Mouse (Mus musculus) hindbrain, embryonic 14.5 days (tissue): Measurements from ENCODE around the gene Fat3. TPM values are rescaled to one million over a fixed set of nuclear protein-coding genes. Genes with fewer than 3 reads are reported as not detected.

ENCODE experiments used
- ATAC-seq: fragments of 200-750 bp; cut with Nextera tagmentation; 2 replicates; pipeline ENCODE4 v1.8.0; 2017; ENCODE audit warnings: moderate number of reproducible peaks, mild to moderate bottlenecking, moderate TSS enrichment, moderate library complexity; ENCODE audit not compliant: low FRiP score
- DNase-seq: peaks from one replicate; pipeline ENCODE4 v3.0.0-alpha.2; 2015; ENCODE audit warnings: low spot score
- H3K27ac ChIP-seq: fragments of 300-500 bp; sonication (generic); 2 replicates; pipeline ENCODE4 v1.5.1; 2014; ENCODE audit warnings: mild to moderate bottlenecking, moderate library complexity
- H3K27me3 ChIP-seq: fragments of 300-500 bp; sonication (generic); 2 replicates; pipeline ENCODE4 v1.6.1; 2014; ENCODE audit warnings: mild to moderate bottlenecking, low read length, mixed read lengths; ENCODE audit not compliant: control insufficient read depth, insufficient read depth
- H3K36me3 ChIP-seq: fragments of 300-500 bp; sonication (generic); replicated peaks from 2 replicates; pipeline ENCODE4 v1.6.1; 2014; ENCODE audit not compliant: control insufficient read depth, insufficient read depth
- H3K4me1 ChIP-seq: fragments of 300-500 bp; sonication (generic); replicated peaks from 2 replicates; pipeline ENCODE4 v1.6.1; 2014; ENCODE audit warnings: antibody characterized with exemption, low read length, mixed read lengths; ENCODE audit not compliant: control insufficient read depth, insufficient read depth
- H3K4me2 ChIP-seq: fragments of 300-500 bp; sonication (generic); replicated peaks from 2 replicates; pipeline ENCODE4 v1.6.1; 2014; ENCODE audit warnings: mild to moderate bottlenecking, moderate library complexity
- H3K4me3 ChIP-seq: fragments of 300-500 bp; sonication (generic); replicated peaks from 2 replicates; pipeline ENCODE4 v1.5.1; 2014; ENCODE audit warnings: mild to moderate bottlenecking, low read length
- H3K9ac ChIP-seq: fragments of 300-500 bp; sonication (generic); 2 replicates; pipeline ENCODE4 v1.6.1; 2014
- H3K9me3 ChIP-seq: fragments of 300-500 bp; sonication (generic); 2 replicates; pipeline ENCODE4 v1.6.1; 2016; ENCODE audit warnings: low read length; ENCODE audit not compliant: control insufficient read depth
- WGBS: fragments of 180-500 bp; shearing (Covaris S2); extraction: QIAGEN DNeasy Blood & Tissue Kit; methylation state at CpG from one replicate; pipeline ENCODE4 v1.1.7; 2014; 5-methylcytosine and 5-hydroxymethylcytosine counted together
- polyA plus RNA-seq: library from polyadenylated mRNA; unstranded; fragments of >200 nt; fragmentation: Nextera tagmentation; extraction: Ambion mirVana; gene quantifications from 2 replicates; pipeline ENCODE4 v1.2.1, GENCODE M21; 2014

The Fat3 gene
- polyA plus RNA-seq, 1 experiment from 2014 or later = 18.7 TPM

DNA sequence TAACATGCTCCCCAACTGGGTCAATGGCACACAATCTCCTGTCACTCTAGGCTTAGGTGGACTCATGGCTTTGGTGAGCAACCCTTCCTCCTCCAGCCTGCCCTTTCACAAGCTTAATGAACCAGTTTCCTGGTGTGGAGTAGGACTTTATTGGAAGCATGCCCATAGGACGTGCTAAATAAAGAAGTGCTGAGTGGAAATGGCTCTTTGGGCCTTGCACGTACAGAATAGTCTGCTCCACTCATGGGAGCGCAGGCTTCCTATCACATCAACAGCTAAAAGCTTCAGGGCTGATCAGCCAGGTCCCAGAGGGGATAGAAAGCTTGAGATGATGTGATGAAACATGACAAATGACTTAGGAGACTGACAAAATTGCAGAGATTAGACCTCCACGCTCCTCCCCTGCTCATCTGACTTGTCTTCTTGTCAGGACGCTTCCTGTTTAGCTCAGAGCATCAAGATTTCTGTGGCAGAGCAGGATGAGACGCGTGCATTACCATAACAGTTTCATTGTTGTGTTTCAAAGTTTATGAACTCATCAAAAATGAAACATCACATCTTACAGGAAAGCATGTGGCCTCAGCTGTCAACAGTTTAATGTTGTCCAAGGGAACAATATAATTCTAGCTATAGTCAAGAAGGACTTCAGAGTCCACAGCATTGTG is 386.1 kb downstream of the Fat3 start:
- H3K27ac ChIP-seq = no peak overlapping the region
- WGBS = 62% methylated on average over 7 of the region's 7 CpGs
- H3K9ac ChIP-seq = no peak overlapping the region
- no peaks in the 10 kb centered on the region for H3K36me3 ChIP-seq
- DNase-seq (no peak), ATAC-seq (no peak)
- H3K27me3 ChIP-seq = no peaks in the 10 kb centered on the region
- no peaks in the 10 kb centered on the region for H3K9me3 ChIP-seq
- no peak overlapping the region for H3K4me2 ChIP-seq
- no peak overlapping the region for H3K4me3 ChIP-seq
- H3K4me1 ChIP-seq = no peaks in the 10 kb centered on the region

GRCm38 (mm10) chr9:16113936-16114642 is 387.0 kb downstream of the Fat3 start:
- H3K4me1 ChIP-seq = no peaks in the 10 kb centered on the region

DNA sequence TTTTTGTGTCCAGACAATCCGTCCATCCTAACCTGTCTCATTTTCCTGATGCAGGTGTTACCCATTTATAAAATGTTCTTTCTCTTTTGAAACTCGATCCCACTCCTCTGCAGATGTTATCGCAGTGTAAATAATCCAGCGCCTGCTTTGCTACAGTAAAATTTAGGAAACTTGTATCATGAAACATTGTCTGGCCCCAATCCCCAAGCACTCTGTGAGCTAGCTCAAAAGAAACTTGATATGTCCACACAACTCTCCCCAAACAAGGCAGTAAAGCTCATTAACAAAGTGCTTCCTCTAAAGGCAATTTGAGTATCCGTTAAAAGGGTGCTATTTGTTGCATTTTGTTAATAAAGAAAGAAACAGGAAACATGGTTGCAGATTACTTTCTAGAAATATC is 393.2 kb downstream of the Fat3 start:
- Histone ChIP-seq H3K9me3 (no peaks in the 10 kb centered on the region), H3K4me2 (no peak overlapping the region), H3K36me3 (no peaks in the 10 kb centered on the region), H3K4me3 (no peak overlapping the region), H3K27me3 (no peaks in the 10 kb centered on the region), H3K4me1 (no peaks in the 10 kb centered on the region), H3K9ac (no peak overlapping the region), H3K27ac (no peak overlapping the region)
- ATAC-seq (no peak), DNase-seq (no peak)
- 86% methylated on average over 5 of the region's 5 CpGs for WGBS

More at GRCm38 (mm10) chr9:16113936-16114642, 387.0 kb downstream of the Fat3 start:
- DNase-seq (no peak), ATAC-seq (no peak)
- Histone ChIP-seq H3K4me3 (no peak overlapping the region), H3K9me3 (no peaks in the 10 kb centered on the region), H3K27me3 (no peaks in the 10 kb centered on the region), H3K36me3 (no peaks in the 10 kb centered on the region), H3K9ac (no peak overlapping the region), H3K27ac (no peak overlapping the region), H3K4me2 (no peak overlapping the region)
- WGBS = 87% methylated on average over 4 of the region's 4 CpGs

GRCm38 (mm10) chr9:16107386-16107785 is 393.7 kb downstream of the Fat3 start:
- H3K9ac ChIP-seq = no peak overlapping the region
- H3K4me2 ChIP-seq = no peak overlapping the region
- WGBS = 77% methylated on average over 5 of the region's 5 CpGs
- no peaks in the 10 kb centered on the region for H3K9me3 ChIP-seq
- H3K27ac ChIP-seq = no peak overlapping the region
- no peaks in the 10 kb centered on the region for H3K27me3 ChIP-seq
- no peak for DNase-seq
- H3K36me3 ChIP-seq = no peaks in the 10 kb centered on the region
- H3K4me1 ChIP-seq = no peaks in the 10 kb centered on the region
- H3K4me3 ChIP-seq = no peak overlapping the region
- ATAC-seq = no peak

DNA sequence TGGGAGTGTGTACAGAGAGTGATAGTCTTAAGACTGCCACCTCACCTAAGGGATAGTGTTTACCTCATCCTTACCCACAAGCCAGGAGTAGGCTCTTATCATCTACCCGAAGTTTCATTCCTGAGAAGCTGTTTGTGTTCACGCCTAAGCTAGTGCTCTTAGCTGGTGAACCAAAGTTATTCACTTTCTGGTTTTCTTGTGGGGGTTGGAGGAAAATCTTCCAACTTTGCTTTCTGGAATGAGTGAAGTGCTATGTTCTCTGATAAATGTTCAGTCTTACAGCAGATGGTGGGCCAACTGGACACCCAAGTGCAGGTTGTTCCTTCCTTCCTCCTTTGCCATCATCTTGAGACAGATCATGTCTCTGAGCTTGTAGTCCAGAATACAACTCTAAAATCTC is 402.5 kb downstream of the Fat3 start:
- no peak for ATAC-seq
- DNase-seq = no peak
- H3K27ac ChIP-seq = no peak overlapping the region
- H3K4me1 ChIP-seq = peaks cover 3% of the 10 kb centered on the region; the same call in 1 of the 2 replicates
- H3K4me2 ChIP-seq = no peak overlapping the region
- no peaks in the 10 kb centered on the region for H3K36me3 ChIP-seq
- H3K27me3 ChIP-seq = no peaks in the 10 kb centered on the region
- no peaks in the 10 kb centered on the region for H3K9me3 ChIP-seq
- no peak overlapping the region for H3K4me3 ChIP-seq
- no peak overlapping the region for H3K9ac ChIP-seq
- 98% methylated on average over 2 of the region's 2 CpGs for WGBS

DNA sequence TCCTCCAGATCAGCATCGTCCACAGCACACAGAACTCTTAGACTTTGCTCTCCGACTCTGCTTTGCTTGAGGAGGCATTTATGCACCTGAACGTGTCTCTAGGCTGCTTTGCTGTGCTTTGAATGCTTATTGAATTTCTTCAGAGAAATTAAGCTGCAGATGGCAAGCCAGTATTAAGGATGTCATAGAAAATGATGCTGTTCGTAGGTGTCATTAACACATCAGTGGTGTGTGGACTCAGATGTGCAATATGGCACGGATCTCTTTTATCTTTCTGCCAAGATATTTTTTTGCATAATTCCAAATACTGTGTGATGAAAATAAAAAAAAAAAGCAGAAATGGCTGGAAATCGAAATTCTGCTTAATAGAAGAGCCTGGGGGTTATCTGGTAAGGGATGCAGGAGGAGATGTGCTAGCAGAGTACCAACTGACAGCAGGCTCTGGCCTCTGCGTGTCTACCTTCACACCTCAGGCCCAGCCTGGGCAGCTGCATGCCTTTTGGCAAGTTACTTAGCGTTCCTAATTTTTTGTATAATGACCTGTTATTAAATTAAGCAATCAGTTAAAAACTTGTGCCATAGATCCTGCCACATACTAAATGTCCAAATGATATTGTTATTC is 407.9 kb downstream of the Fat3 start:
- DNase-seq (no peak), ATAC-seq (peak; percentile 41)
- no peaks in the 10 kb centered on the region for H3K27me3 ChIP-seq
- peaks cover 20% of the 10 kb centered on the region for H3K4me1 ChIP-seq
- peak overlapping the region; percentile 46 for H3K27ac ChIP-seq
- H3K9ac ChIP-seq = no peak overlapping the region
- no peaks in the 10 kb centered on the region for H3K9me3 ChIP-seq
- no peak overlapping the region for H3K4me3 ChIP-seq
- H3K4me2 ChIP-seq = no peak overlapping the region
- no peaks in the 10 kb centered on the region for H3K36me3 ChIP-seq
- WGBS = 48% methylated on average over 8 of the region's 8 CpGs

GRCm38 (mm10) chr9:16092051-16092967 is 408.8 kb downstream of the Fat3 start:
- Histone ChIP-seq H3K4me3 (no peak overlapping the region), H3K27me3 (no peaks in the 10 kb centered on the region), H3K36me3 (no peaks in the 10 kb centered on the region), H3K4me2 (no peak overlapping the region), H3K9ac (no peak overlapping the region), H3K4me1 (peaks cover 20% of the 10 kb centered on the region), H3K9me3 (no peaks in the 10 kb centered on the region), H3K27ac (peak overlapping the region; percentile 46; the same call in 1 of the 2 replicates)
- DNase-seq (no peak), ATAC-seq (no peak)
- WGBS = 18% methylated on average over 5 of the region's 5 CpGs

GRCm38 (mm10) chr9:16079292-16079691 is 421.8 kb downstream of the Fat3 start:
- Histone ChIP-seq H3K27ac (no peak overlapping the region; the same call in 1 of the 2 replicates), H3K4me1 (peaks cover 10% of the 10 kb centered on the region), H3K27me3 (no peaks in the 10 kb centered on the region), H3K4me3 (no peak overlapping the region), H3K36me3 (no peaks in the 10 kb centered on the region), H3K4me2 (no peak overlapping the region), H3K9ac (no peak overlapping the region), H3K9me3 (no peaks in the 10 kb centered on the region)
- 19% methylated on average over 2 of the region's 2 CpGs for WGBS
- peak; percentile 32; the same call in 1 of the 2 replicates for ATAC-seq
- no peak for DNase-seq
